Mouse (Mus musculus) spleen, postnatal 4 days (tissue): ENCODE data around the gene Gm9918.
A peak's percentile ranks its signal among the peaks of the same experiment; 100 is the strongest.

Source experiments
- DNase-seq, 2 experiments: peaks; one replicate each; pipeline ENCODE4 v3.0.0; 2022; ENCODE audit warnings: low spot score in 2 of 2

The Gm9918 gene

GRCm38 (mm10) chr15:102245461-102245881, 24.9 kb upstream of the Gm9918 start:
- no peak for DNase-seq

DNA sequence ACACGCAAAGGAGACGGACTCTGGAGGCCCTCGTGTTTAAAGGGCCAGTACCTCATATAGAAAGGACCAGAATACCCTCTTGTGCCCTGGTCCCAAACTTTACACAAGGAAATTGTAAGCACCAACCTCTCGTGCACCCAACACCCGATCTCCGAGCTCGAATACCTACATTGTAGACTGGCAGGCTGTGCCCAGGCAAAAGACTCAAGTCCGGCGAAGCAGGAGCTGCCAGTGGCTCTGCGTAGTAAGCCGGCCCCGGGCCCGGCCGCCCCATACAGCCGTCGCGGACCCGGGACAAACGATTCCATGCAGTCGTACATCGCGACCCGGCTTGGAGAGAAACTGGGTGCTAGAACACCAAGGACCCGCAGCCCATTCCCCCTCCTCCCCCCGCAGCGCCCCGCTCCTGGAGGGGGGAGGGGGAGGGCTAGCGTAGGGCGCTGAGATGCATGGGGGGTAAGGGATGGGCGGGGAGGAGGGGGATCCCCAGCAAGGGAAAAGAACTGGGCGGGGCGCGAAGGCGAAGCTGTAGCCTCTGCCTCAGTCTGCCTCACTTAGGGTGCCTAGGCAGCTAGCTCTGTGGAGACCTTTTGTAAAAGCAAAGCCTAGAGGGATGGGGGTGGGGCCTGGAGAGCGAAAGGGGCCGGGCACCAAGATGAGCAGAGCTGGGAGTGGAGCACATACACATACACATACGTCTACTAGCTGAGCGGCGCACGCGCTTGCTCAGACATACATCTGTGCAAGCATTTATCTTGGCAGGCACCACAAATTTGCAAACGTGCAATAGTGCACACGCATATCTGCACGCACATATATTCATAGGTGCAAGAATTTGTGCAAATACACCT, 24.2 kb upstream of the Gm9918 start:
- DNase-seq: peak in 1 of 2 experiments; percentile 53

DNA sequence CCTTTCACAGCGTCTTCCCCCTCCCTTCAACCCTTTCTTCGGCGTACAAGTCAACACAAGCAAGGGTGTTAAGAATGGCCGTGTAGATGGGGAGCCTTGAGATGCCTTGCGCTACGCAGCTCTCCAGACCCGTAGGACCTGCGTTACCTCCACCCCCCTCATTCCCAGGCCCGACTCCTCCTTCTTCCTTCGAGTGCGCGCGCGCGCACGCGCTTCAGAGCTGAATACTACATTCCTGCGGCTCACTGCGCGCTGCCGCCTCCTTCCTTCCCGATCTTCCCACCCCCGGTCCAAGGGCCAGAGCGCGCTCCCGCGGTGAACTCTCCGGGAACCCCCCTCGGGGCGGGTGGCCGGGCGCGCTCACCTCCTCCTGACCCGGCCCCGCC, 23.5 kb upstream of the Gm9918 start:
- DNase-seq: peak; percentile 61 to 78

GRCm38 (mm10) chr15:102247252-102248130, 22.9 kb upstream of the Gm9918 start:
- DNase-seq: peak; percentile 29 to 69

DNA sequence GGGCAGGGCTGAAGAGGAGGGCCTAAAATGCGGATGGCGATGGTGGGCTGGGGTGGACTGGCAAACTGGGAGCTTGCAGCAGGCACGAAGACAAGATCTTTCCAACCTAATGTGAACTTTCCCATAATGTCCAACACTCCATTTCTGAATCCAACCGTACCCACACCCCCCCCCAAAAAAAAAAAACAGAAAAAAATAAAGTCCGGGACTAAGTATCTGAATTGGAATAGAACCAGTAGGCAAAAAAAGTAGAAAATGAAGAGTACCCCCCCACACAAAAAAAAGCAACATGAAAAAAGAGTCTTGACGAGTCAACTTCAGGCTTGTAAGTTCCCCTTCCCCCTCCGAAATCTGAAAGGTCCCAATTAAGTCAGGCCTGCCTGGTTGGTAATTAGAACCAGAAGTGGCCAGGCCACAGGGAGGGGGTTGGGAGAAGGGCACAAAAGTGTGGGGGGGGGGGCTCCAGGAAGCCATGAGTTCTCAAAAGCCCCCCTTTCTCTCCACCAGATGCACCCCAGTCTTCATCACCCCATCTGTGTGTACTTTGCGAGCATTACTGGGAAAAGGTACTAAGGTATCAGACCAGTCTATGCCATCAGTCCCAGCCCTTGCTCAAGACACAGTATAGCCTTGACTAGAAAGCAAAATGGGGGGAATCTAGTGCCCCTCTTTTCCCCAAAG, 22.1 kb upstream of the Gm9918 start:
- no peak for DNase-seq

- DNase-seq: no peak
These were observed 21.6 kb upstream of the Gm9918 start for GRCm38 (mm10) chr15:102248812-102249191.

DNA sequence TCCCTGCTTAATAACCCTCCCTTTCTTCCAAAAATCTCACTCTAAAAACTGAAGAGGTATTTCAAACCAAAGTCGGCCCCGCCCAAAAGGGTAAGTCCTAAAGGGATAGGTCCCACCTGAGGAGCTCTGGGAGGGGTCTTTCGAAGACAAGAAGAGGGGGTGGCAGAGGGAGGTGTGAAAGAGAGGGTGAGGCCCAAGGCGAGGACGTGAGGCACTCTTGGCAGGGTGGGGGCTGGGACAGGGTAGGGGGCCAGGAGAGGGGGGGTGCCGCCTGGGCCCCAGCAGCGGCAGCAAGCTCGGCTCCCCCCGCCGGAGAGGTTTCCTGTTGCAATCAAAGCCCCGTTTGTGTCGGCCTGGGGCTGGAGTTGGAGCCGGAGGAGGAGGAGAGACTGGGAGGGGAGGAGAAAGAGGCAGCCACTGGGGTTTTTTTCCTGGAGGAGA, 21.1 kb upstream of the Gm9918 start:
- DNase-seq: no peak

- DNase-seq: no peak
These were observed 20.4 kb upstream of the Gm9918 start for GRCm38 (mm10) chr15:102249967-102250366.

DNA sequence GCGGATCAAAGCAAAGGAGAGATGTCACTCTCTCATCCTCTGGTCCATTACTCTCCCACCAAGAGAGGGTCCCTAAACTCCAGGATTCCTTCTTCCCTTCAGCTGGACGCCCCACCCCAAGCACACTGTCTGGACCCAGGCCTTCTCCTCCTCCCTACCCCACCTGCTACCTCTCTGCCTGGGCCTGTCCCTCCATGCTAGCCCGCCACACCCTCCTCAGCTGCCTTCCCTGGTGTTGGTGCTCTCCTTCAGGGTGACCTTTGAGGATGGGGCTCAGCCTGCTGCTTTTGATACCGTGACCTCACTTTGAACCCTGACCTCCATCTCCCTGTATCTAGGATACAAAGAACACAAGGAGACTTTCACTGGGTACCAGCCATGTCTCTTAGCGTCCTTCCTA, 19.8 kb upstream of the Gm9918 start:
- DNase-seq: no peak

- no peak for DNase-seq
These were observed 14.7 kb upstream of the Gm9918 start for GRCm38 (mm10) chr15:102255547-102256255.

DNA sequence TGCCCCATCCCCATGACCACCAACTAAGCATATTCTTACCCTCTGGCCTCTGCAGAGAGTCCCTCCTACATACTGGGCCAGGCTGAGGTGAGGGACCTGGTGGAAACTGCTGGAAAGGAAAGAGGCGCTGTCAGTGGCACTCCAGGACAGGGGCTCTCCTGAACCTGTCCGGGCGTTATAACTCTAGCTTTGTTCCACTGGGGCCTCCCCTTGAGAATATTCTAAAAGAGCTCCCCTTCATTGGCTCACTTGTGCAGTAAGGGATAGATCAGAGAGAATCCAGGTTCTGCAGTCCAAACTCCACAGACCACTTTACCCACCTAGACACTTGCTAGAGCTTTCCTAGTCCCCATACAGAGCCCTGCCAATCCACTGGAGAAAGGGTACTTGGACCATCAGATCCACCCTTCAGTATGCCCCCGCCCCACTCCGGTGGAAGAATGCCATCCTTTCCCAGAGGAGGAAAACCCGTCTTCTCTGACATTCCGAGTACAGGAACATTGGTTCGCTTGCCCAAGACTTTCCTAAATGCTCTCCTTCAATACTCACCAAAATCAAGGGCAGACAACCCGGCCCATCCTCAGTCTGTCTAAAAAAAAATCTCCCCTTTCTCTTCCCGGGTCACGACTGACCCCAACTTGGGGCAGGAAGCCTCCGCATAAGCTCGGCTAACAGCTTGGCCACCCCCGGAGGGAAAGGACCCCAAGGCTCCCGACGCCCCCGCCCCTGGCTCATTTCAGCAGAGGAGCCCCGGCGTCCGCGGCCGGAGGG, 13.7 kb upstream of the Gm9918 start:
- no peak for DNase-seq

DNA sequence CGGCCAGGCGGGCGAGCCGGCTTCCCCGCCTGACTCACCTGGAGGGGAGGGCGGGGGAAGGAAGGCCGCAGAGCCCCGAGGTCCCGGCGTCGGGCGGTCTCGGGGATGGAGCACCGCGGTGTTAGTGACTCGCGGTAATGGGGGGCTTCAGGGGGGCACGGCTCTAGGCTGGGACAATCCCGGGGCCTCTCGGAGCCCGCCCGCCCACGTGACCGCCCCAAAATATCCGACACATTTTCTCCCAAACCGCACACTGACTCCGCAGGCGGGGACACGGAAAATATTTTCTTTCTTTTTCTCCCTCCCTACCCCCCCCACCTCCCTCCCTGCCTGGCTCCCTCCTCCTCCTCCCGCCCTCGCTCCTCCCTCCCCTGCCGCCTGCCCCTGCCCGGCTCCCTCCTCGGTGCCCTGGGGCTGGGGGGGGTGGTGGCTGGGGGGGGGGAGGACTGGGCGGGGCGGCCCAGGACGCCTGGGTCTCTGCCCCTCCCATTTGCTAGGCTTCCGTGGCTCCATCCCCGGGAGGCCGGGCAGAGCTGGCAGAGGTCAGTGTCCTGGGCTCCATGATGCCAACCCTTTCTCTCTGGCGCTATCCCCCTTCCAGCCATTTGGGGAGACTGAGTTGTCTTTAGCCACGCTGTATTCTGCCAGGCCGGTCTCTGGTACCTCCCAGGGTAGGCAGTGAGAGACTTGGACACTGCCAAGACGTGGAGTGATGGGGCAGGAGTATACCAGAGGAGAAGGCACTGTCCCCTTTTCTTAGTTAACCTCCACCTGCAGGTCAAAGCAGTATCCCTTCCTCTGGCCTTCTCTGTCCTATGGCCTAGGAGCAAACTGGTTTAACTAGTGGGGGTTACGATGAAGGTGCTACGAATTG, 12.9 kb upstream of the Gm9918 start, which contains the start of gene Rarg:
TSS of gene Rarg (minus strand) at position 316 of the 874 bp plus-strand sequence.
- DNase-seq: no peak

GRCm38 (mm10) chr15:102258076-102258470, 12.3 kb upstream of the Gm9918 start:
- DNase-seq: no peak

GRCm38 (mm10) chr15:102258581-102259253, 11.6 kb upstream of the Gm9918 start:
- DNase-seq: no peak

DNA sequence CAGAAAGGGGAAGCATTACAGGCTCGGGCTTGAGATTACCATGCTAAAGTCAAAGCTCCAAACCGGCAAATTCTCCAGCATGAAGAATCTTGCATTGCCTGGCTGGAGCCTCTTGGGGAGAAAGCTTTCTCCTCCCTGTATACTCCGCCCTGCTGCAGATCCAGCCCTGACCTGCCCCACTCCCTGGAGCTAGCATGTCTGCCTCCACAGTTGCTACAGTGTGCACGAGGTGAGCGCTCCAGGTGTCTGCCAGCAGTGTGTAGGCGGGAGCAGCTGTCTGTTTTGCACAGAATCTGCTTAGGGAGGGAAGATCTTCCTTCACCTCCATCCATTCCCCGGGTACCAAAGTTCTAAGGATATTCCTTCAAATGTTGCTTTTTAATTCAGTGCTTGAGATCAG, 7.8 kb upstream of the Gm9918 start:
- no peak for DNase-seq

GRCm38 (mm10) chr15:102263037-102263436, 7.3 kb upstream of the Gm9918 start:
- no peak for DNase-seq

GRCm38 (mm10) chr15:102265548-102265947, 4.8 kb upstream of the Gm9918 start:
- DNase-seq: no peak

DNA sequence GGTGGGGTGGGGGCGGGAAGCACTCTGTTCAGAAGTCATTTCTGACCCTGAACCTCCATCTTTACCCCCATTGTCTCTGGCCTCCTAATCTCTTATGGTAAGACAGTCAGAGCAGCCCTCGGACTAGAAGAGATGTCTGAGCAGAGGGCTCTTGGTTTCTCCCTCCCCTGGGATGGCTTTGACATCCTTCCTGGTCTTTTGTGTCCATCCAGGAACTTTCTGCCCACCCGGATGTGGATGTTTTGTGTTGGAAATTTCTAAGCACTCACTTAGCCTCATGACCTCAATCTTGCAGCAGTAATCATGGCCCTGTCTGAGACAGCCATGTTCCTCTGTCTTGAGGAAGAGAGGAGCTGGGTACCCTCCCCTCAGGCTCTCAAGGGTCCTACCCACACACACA, 1.1 kb downstream of the Gm9918 start:
- no peak for DNase-seq
